Mouse (Mus musculus) right cerebral cortex, postnatal 14 days (tissue): ENCODE results near the gene Plekhg3.

Experiments
- DNase-seq: peaks from one replicate; pipeline ENCODE4 v3.0.0; 2022

Plekhg3 gene

GRCm38 (mm10) chr12:76530580-76531139 lies at the start of gene Plekhg3:
Gene Plekhg3 (plus strand): TSS chr12:76530891.
- DNase-seq, result no peak

GRCm38 (mm10) chr12:76482446-76482845 lies 48.2 kb upstream of the Plekhg3 start:
- no peak for DNase-seq

GRCm38 (mm10) chr12:76482948-76483347 lies 47.7 kb upstream of the Plekhg3 start:
- DNase-seq, result no peak

GRCm38 (mm10) chr12:76484881-76485280 lies 45.8 kb upstream of the Plekhg3 start:
- no peak for DNase-seq

GRCm38 (mm10) chr12:76485381-76485780 lies 45.3 kb upstream of the Plekhg3 start:
- no peak for DNase-seq

- DNase-seq, result no peak
Measured at GRCm38 (mm10) chr12:76486943-76487342, 43.7 kb upstream of the Plekhg3 start.

- no peak for DNase-seq
Measured at GRCm38 (mm10) chr12:76490798-76491197, 39.9 kb upstream of the Plekhg3 start.

GRCm38 (mm10) chr12:76493462-76493861 lies 37.2 kb upstream of the Plekhg3 start:
- DNase-seq, result peak; percentile 40

- DNase-seq, result no peak
Measured at GRCm38 (mm10) chr12:76495381-76495780, 35.3 kb upstream of the Plekhg3 start.

- peak; percentile 40 for DNase-seq
Measured at GRCm38 (mm10) chr12:76496324-76496723, 34.4 kb upstream of the Plekhg3 start.

- no peak for DNase-seq
Measured at GRCm38 (mm10) chr12:76499276-76499675, 31.4 kb upstream of the Plekhg3 start.

- no peak for DNase-seq
Measured at GRCm38 (mm10) chr12:76500055-76500454, 30.6 kb upstream of the Plekhg3 start.

- DNase-seq, result no peak
Measured at GRCm38 (mm10) chr12:76500896-76501295, 29.8 kb upstream of the Plekhg3 start.

- DNase-seq, result no peak
Measured at GRCm38 (mm10) chr12:76502981-76503380, 27.7 kb upstream of the Plekhg3 start.

- no peak for DNase-seq
Measured at GRCm38 (mm10) chr12:76506522-76506921, 24.2 kb upstream of the Plekhg3 start.

GRCm38 (mm10) chr12:76507791-76508190 lies 22.9 kb upstream of the Plekhg3 start:
- DNase-seq, result no peak

GRCm38 (mm10) chr12:76508909-76509440 lies 21.7 kb upstream of the Plekhg3 start:
- no peak for DNase-seq

GRCm38 (mm10) chr12:76512731-76513130 lies 18.0 kb upstream of the Plekhg3 start:
- no peak for DNase-seq

- no peak for DNase-seq
Measured at GRCm38 (mm10) chr12:76514842-76515241, 15.8 kb upstream of the Plekhg3 start.

- no peak for DNase-seq
Measured at GRCm38 (mm10) chr12:76518000-76518399, 12.7 kb upstream of the Plekhg3 start.

- no peak for DNase-seq
Measured at GRCm38 (mm10) chr12:76518909-76519842, 11.5 kb upstream of the Plekhg3 start.

- DNase-seq, result no peak
Measured at GRCm38 (mm10) chr12:76523654-76524053, 7.0 kb upstream of the Plekhg3 start.

- no peak for DNase-seq
Measured at GRCm38 (mm10) chr12:76524915-76525314, 5.8 kb upstream of the Plekhg3 start.
